Mouse (Mus musculus) MEL (cell line): ENCODE measurements around the gene AW011738. TPM values are rescaled to one million over a fixed set of nuclear protein-coding genes. Genes with fewer than 3 reads are reported as not detected.

Experiments used
- DNase-seq: peaks from one replicate; pipeline ENCODE4 v3.0.0; 2011; ENCODE audit warnings: low read depth, low spot score
- H3K27ac ChIP-seq: 2 replicates; pipeline ENCODE4 v1.5.1; 2012; ENCODE audit warnings: low read depth, mild to moderate bottlenecking, control low read depth, low read length, moderate library complexity; ENCODE audit not compliant: control insufficient read depth
- H3K27me3 ChIP-seq, 2 experiments: fragments of 150-350 bp in 1 of 2; sonication (generic) in 1 of 2; 2 replicates each; pipeline ENCODE4 v1.6.1; 2012; ENCODE audit warnings: low read length in 2 of 2, mild to moderate bottlenecking in 2 of 2, improper control_type of control experiment in 1 of 2, moderate library complexity in 1 of 2; ENCODE audit not compliant: insufficient read depth in 2 of 2, control insufficient read depth in 1 of 2
- H3K36me3 ChIP-seq, 2 experiments: 2 replicates each; pipeline ENCODE4 v1.6.1; 2012 to 2014; ENCODE audit warnings: low read length in 2 of 2, improper control_type of control experiment in 1 of 2, inconsistent platforms in 1 of 2, mild to moderate bottlenecking in 1 of 2; ENCODE audit not compliant: insufficient read depth in 2 of 2, control insufficient read depth in 1 of 2
- H3K4me1 ChIP-seq, 2 experiments: fragments of 150-350 bp in 1 of 2; sonication (generic) in 1 of 2; 2 replicates each; pipeline ENCODE4 v1.6.1; 2012; ENCODE audit warnings: low read length in 2 of 2, improper control_type of control experiment in 1 of 2, mild to moderate bottlenecking in 1 of 2; ENCODE audit not compliant: insufficient read depth in 2 of 2, control insufficient read depth in 1 of 2
- H3K4me3 ChIP-seq, 2 experiments: fragments of 150-350 bp in 1 of 2; sonication (generic) in 1 of 2; 2 replicates each; pipeline ENCODE4 v1.5.1; 2012; ENCODE audit warnings: low read depth in 2 of 2, low read length in 2 of 2, mild to moderate bottlenecking in 2 of 2, moderate library complexity in 2 of 2, control low read depth in 1 of 2, improper control_type of control experiment in 1 of 2; ENCODE audit not compliant: control insufficient read depth in 1 of 2, insufficient read depth in 1 of 2
- H3K79me2 ChIP-seq: 2 replicates; pipeline ENCODE4 v1.6.1; 2012; ENCODE audit warnings: mild to moderate bottlenecking, low read length, moderate library complexity; ENCODE audit not compliant: control insufficient read depth, poor library complexity, insufficient read depth
- H3K9ac ChIP-seq: 2 replicates; pipeline ENCODE4 v1.6.1; 2012; ENCODE audit warnings: low read depth, mild to moderate bottlenecking, control low read depth, low read length, moderate library complexity; ENCODE audit not compliant: control insufficient read depth, poor library complexity, severe bottlenecking
- H3K9me3 ChIP-seq: fragments of 150-350 bp; sonication (generic); replicated peaks from 2 replicates; pipeline ENCODE4 v1.6.1; 2012; ENCODE audit warnings: mild to moderate bottlenecking, low read length, improper control_type of control experiment, moderate library complexity; ENCODE audit not compliant: insufficient read depth
- CHD1 ChIP-seq: IDR thresholded peaks from 2 replicates; pipeline ENCODE4 v1.6.1; 2012; ENCODE audit warnings: low read depth, mild to moderate bottlenecking, inconsistent platforms, low read length, improper control_type of control experiment
- CHD2 ChIP-seq: IDR thresholded peaks from 2 replicates; pipeline ENCODE4 v1.6.1; 2011; ENCODE audit warnings: low read length, improper control_type of control experiment
- E2F4 ChIP-seq: IDR thresholded peaks from 2 replicates; pipeline ENCODE4 v1.6.1; 2011; ENCODE audit warnings: low read depth, low read length, improper control_type of control experiment, borderline replicate concordance
- ELF1 ChIP-seq: IDR thresholded peaks from 2 replicates; pipeline ENCODE4 v1.6.1; 2014; ENCODE audit warnings: low read depth, mild to moderate bottlenecking, inconsistent platforms, low read length, improper control_type of control experiment, moderate library complexity
- HCFC1 ChIP-seq: IDR thresholded peaks from 2 replicates; pipeline ENCODE4 v1.6.1; 2012; ENCODE audit warnings: low read depth, mild to moderate bottlenecking, inconsistent platforms, low read length, improper control_type of control experiment, moderate library complexity
- KAT2A ChIP-seq: conservative IDR thresholded peaks from 2 replicates; pipeline ENCODE4 v1.6.1; 2012; ENCODE audit warnings: low read depth, low read length, improper control_type of control experiment, inconsistent platforms
- MAFK ChIP-seq: IDR thresholded peaks from 2 replicates; pipeline ENCODE4 v1.6.1; 2011; ENCODE audit warnings: low read depth, mild to moderate bottlenecking, low read length, improper control_type of control experiment, borderline replicate concordance
- MXI1 ChIP-seq: IDR thresholded peaks from 2 replicates; pipeline ENCODE4 v1.6.1; 2011; ENCODE audit warnings: mild to moderate bottlenecking, low read depth, low read length, improper control_type of control experiment
- NELFE ChIP-seq: IDR thresholded peaks from 2 replicates; pipeline ENCODE4 v1.6.1; 2011; ENCODE audit warnings: low read depth, low read length, improper control_type of control experiment
- NRF1 ChIP-seq: IDR thresholded peaks from 2 replicates; pipeline ENCODE4 v1.6.1; 2014; ENCODE audit warnings: low read depth, mild to moderate bottlenecking, inconsistent platforms, low read length, improper control_type of control experiment, moderate library complexity; ENCODE audit not compliant: poor library complexity, insufficient read depth, severe bottlenecking
- RAD21 ChIP-seq: IDR thresholded peaks from 2 replicates; pipeline ENCODE4 v1.6.1; 2011; ENCODE audit warnings: mild to moderate bottlenecking, low read depth, low read length, improper control_type of control experiment
- TAL1 ChIP-seq: IDR thresholded peaks from 2 replicates; pipeline ENCODE4 v1.6.1; 2012; ENCODE audit warnings: mild to moderate bottlenecking, inconsistent platforms, low read length, moderate library complexity, mixed read lengths
- TBP ChIP-seq: IDR thresholded peaks from 2 replicates; pipeline ENCODE4 v1.8.0; 2011; ENCODE audit warnings: low read depth, low read length, improper control_type of control experiment
- TCF12 ChIP-seq: IDR thresholded peaks from 2 replicates; pipeline ENCODE4 v1.6.1; 2014; ENCODE audit warnings: low read depth, mild to moderate bottlenecking, inconsistent platforms, low read length, improper control_type of control experiment, moderate library complexity
- USF1 ChIP-seq: IDR thresholded peaks from 2 replicates; pipeline ENCODE4 v1.6.1; 2014; ENCODE audit warnings: low read depth, mild to moderate bottlenecking, inconsistent platforms, low read length, improper control_type of control experiment, moderate library complexity
- USF2 ChIP-seq, 2 experiments: IDR thresholded peaks; 2 replicates each; pipeline ENCODE4 v1.6.1; 2011 to 2012; ENCODE audit warnings: improper control_type of control experiment in 2 of 2, low read length in 2 of 2, borderline replicate concordance in 1 of 2, inconsistent platforms in 1 of 2, low read depth in 1 of 2, mild to moderate bottlenecking in 1 of 2; ENCODE audit not compliant: insufficient read depth in 1 of 2
- ZC3H11A ChIP-seq: IDR thresholded peaks from 2 replicates; pipeline ENCODE4 v1.6.1; 2012; ENCODE audit warnings: low read depth, mild to moderate bottlenecking, inconsistent platforms, low read length, improper control_type of control experiment
- ZNF384 ChIP-seq: IDR thresholded peaks from 2 replicates; pipeline ENCODE4 v1.6.1; 2012; ENCODE audit warnings: low read depth, mild to moderate bottlenecking, inconsistent platforms, low read length, improper control_type of control experiment
- polyA plus RNA-seq, 2 experiments: library from polyadenylated mRNA; stranded (reverse) in 1 of 2; unstranded in 1 of 2; fragments of >175 nt in 1 of 2; fragments of >200 nt in 1 of 2; gene quantifications; 2 replicates each; pipeline versions ENCODE4 v1.2.1 to v1.2.4; 2012; ENCODE audit warnings: low replicate concordance in 2 of 2, low read depth in 1 of 2; ENCODE audit not compliant: insufficient read length in 2 of 2, insufficient read depth in 1 of 2, missing spikeins in 1 of 2
- total RNA-seq: library from RNA; depleted of rRNA; stranded (reverse); fragments of 300-350 nt; gene quantifications from 2 replicates; pipeline ENCODE4 v1.2.3, GENCODE M21; 2012

Gene AW011738
- total and polyA plus RNA-seq, 3 experiments: 3.2 to 3.8 TPM; not detected in 1

DNA sequence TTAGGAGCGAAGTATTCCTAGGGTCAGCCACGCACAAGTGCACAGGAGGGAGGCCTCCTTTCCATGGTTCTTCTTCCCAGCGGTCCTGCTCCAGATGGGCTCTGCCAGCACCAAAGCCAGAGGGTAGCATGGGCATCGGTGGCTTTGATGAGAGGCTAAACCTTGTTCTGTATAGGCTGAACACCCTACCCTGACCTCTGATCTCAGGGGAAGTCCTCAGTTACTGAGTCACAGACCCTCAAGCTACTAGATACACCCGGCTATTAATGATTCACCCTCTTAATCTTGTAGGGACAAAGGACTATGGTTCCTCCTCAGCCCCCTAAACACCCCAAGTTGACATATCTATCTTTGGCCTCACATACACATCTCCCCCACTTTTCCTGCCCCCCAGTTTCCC is 9.2 kb upstream of the AW011738 start:
- Histone ChIP-seq H3K36me3 (peaks cover 0 to 6% of the 10 kb centered on the region in 2 experiments; a peak in 3 of 4 replicates), H3K4me3 (no peak overlapping the region), H3K9ac (no peak overlapping the region), H3K27ac (no peak overlapping the region), H3K9me3 (no peaks in the 10 kb centered on the region), H3K27me3 (no peaks in the 10 kb centered on the region), H3K4me1 (peaks cover 3 to 17% of the 10 kb centered on the region in 2 experiments; a peak in 3 of 4 replicates), H3K79me2 (peaks cover 6% of the 10 kb centered on the region; the same call in 1 of the 2 replicates)
- TF ChIP-seq MXI1: no peak
- no peak for TF ChIP-seq HCFC1
- no peak for TF ChIP-seq USF2 (IDR thresholded peaks at IDR 0.05; ENCODE audit: borderline replicate concordance in 1 of 2, insufficient read depth in 1 of 2, low read depth in 1 of 2, low read length in 2 of 2)
- no peak for TF ChIP-seq ELF1
- no peak for TF ChIP-seq NRF1
- no peak for TF ChIP-seq TAL1
- TF ChIP-seq RAD21: no peak
- TF ChIP-seq ZNF384: no peak
- no peak for TF ChIP-seq TBP
- TF ChIP-seq CHD2: no peak
- TF ChIP-seq TCF12: no peak
- no peak for TF ChIP-seq NELFE
- no peak for TF ChIP-seq ZC3H11A
- no peak for TF ChIP-seq KAT2A
- DNase-seq: no peak

- DNase-seq: no peak
- peaks cover 3 to 14% of the 10 kb centered on the region in 2 experiments; a peak in 3 of 4 replicates for H3K4me1 ChIP-seq
- no peaks in the 10 kb centered on the region for H3K27me3 ChIP-seq
- TF ChIP-seq MAFK: no peak
- no peak for TF ChIP-seq CHD1
- TF ChIP-seq TCF12: no peak
- no peak for TF ChIP-seq E2F4
- no peak for TF ChIP-seq USF1
- no peak overlapping the region for H3K9ac ChIP-seq
- H3K79me2 ChIP-seq: peaks cover 6% of the 10 kb centered on the region; the same call in 1 of the 2 replicates
- H3K9me3 ChIP-seq: no peaks in the 10 kb centered on the region
- no peak overlapping the region for H3K4me3 ChIP-seq
- H3K36me3 ChIP-seq: peaks cover 0 to 6% of the 10 kb centered on the region in 2 experiments; a peak in 3 of 4 replicates
- no peak overlapping the region for H3K27ac ChIP-seq
Observed at GRCm38 (mm10) chr4:156194346-156194745, 8.8 kb upstream of the AW011738 start.
